Mouse (Mus musculus) neural tube, embryonic 14.5 days (tissue): ENCODE measurements around the gene Cfap73. TPM values are rescaled to one million over a fixed set of nuclear protein-coding genes. Genes with fewer than 3 reads are reported as not detected.

Source experiments
- ATAC-seq: fragments of 200-750 bp; cut with Nextera tagmentation; 2 replicates; pipeline ENCODE4 v1.8.0; 2017; ENCODE audit warnings: low read depth, mild to moderate bottlenecking, moderate TSS enrichment, moderate library complexity
- H3K27ac ChIP-seq: fragments of 300-500 bp; sonication (generic); 2 replicates; pipeline ENCODE4 v1.5.1; 2014; ENCODE audit warnings: low read depth, mild to moderate bottlenecking, control low read depth, low read length, moderate library complexity, mixed read lengths
- H3K27me3 ChIP-seq: fragments of 300-500 bp; sonication (generic); 2 replicates; pipeline ENCODE4 v1.6.1; 2014; ENCODE audit warnings: low read length; ENCODE audit not compliant: control insufficient read depth, insufficient read depth
- H3K36me3 ChIP-seq: fragments of 300-500 bp; sonication (generic); 2 replicates; pipeline ENCODE4 v1.6.1; 2014; ENCODE audit warnings: low read length, mixed read lengths; ENCODE audit not compliant: control insufficient read depth, insufficient read depth
- H3K4me1 ChIP-seq: fragments of 300-500 bp; sonication (generic); 2 replicates; pipeline ENCODE4 v1.6.1; 2014; ENCODE audit warnings: low read length; ENCODE audit not compliant: control insufficient read depth, insufficient read depth
- H3K4me2 ChIP-seq: fragments of 300-500 bp; sonication (generic); 2 replicates; pipeline ENCODE4 v1.6.1; 2014; ENCODE audit warnings: mild to moderate bottlenecking, low read depth, low read length, control low read depth
- H3K4me3 ChIP-seq: fragments of 300-500 bp; sonication (generic); 2 replicates; pipeline ENCODE4 v1.5.1; 2014; ENCODE audit warnings: low read depth, low read length, control low read depth, mixed read lengths
- H3K9ac ChIP-seq: fragments of 300-500 bp; sonication (generic); replicated peaks from 2 replicates; pipeline ENCODE4 v1.6.1; 2014; ENCODE audit warnings: low read depth, mild to moderate bottlenecking, control low read depth, low read length, mixed read lengths
- H3K9me3 ChIP-seq: fragments of 300-500 bp; sonication (generic); 2 replicates; pipeline ENCODE4 v1.6.1; 2016; ENCODE audit warnings: low read length; ENCODE audit not compliant: control insufficient read depth
- WGBS: fragments of 180-500 bp; shearing (Covaris S2); extraction: QIAGEN DNeasy Blood & Tissue Kit; methylation state at CpG from one replicate; pipeline ENCODE4 v1.1.7; 2014; 5-methylcytosine and 5-hydroxymethylcytosine counted together
- polyA plus RNA-seq: library from polyadenylated mRNA; unstranded; fragments of >200 nt; fragmentation: Nextera tagmentation; extraction: Ambion mirVana; gene quantifications from 2 replicates; pipeline ENCODE4 v1.2.1, GENCODE M21; 2014

Cfap73 gene
- polyA plus RNA-seq, 1 experiment from 2014 or later, result 0.46 TPM

DNA sequence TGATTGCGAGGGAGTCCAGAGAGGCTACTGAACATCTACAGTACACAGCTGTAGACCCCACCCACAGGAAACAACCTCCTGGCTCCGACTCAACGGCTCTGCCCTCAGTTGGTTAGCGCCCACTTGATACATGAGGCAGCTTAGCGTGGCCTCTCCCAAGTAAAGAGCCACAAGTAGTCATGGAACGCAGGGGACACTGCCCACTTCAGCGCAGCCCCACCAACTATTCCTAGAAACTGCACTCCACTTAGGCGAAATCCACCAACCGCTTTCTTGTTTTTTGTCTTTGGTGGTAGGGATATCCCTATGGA, 46.5 kb downstream of the Cfap73 start:
- Histone ChIP-seq H3K27me3 (no peaks in the 10 kb centered on the region), H3K27ac (peak overlapping the region; percentile 45), H3K36me3 (peaks cover 3% of the 10 kb centered on the region; the same call in 1 of the 2 replicates), H3K4me1 (peaks cover 16% of the 10 kb centered on the region), H3K4me2 (peak overlapping the region; percentile 97), H3K4me3 (peak overlapping the region; percentile 57), H3K9ac (peak overlapping the region; percentile 82), H3K9me3 (no peaks in the 10 kb centered on the region)
- no peak for ATAC-seq
- 34% methylated on average over 9 of the region's 9 CpGs for WGBS

DNA sequence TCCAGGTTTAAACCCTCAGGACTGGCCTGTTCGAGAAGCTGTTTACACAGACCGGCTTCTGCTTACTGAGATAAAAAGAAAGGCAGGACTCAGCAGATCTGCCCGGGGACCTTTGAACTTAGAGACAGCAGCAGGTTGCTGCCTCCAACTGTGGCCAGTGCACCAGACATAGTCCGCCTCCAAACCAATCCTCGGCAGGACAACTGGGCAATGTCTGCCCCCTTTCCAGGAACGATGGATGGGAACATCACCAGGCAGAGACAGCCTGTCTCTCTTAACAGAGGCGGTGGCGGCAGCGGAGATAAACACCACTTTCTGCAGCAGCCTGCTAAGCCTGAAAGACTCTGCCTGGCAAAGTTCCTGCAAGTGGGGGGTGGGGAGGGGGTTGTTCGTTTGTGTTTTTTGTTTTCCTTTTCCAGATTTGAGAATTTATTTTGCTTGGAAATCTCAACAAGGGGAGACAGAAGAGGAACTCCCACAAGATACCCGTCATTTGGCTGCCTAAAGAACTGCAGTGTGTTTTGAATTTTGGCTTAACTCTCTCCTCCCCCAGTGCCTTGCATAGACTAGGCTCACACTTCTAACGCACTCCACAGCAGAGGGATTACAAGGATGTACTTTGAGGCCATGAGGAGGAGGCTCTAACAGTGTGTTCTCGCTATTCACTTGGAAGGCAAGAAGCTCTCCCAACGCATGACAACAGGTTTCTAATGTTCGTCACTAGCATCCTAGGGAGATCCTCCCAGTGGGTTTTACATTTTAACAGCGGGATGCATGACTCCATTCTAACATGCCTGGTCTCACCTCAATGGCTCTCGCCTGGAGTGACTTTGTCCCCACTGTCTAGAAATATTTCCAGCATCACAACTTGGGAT, 47.1 kb downstream of the Cfap73 start:
- H3K27me3 ChIP-seq, result no peaks in the 10 kb centered on the region
- peak overlapping the region; percentile 57 for H3K4me3 ChIP-seq
- H3K9ac ChIP-seq, result peak overlapping the region; percentile 82; the same call in 1 of the 2 replicates
- peaks cover 16% of the 10 kb centered on the region for H3K4me1 ChIP-seq
- WGBS, result 17% methylated on average over 17 of the region's 17 CpGs
- peak overlapping the region; percentile 97 for H3K4me2 ChIP-seq
- H3K9me3 ChIP-seq, result no peaks in the 10 kb centered on the region
- H3K27ac ChIP-seq, result peak overlapping the region; percentile 45
- ATAC-seq, result no peak
- H3K36me3 ChIP-seq, result peaks cover 3% of the 10 kb centered on the region; the same call in 1 of the 2 replicates

DNA sequence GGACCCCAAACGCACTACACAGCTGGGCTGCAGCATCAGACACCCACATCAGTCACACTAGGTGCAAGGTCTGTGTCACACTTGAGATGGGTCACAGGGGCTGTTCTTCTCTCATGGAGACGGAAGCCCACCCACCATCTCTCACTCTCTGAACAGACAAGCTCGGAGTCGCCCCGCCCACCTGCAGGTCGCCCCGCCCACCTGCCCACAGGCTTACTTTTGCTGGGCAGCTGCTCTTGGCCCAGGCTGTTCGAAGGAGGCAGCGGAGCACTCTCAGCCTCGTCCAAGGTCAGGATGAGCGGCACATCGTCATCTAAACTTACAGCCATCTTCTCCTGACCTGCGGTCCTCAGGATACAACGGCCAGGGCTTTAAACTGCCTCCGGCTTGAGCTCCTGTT, 49.1 kb downstream of the Cfap73 start:
- no peak for ATAC-seq
- no peak overlapping the region for H3K4me3 ChIP-seq
- WGBS, result 35% methylated on average over 15 of the region's 15 CpGs
- peaks cover 3% of the 10 kb centered on the region; the same call in 1 of the 2 replicates for H3K36me3 ChIP-seq
- peak overlapping the region; percentile 11; the same call in 1 of the 2 replicates for H3K4me2 ChIP-seq
- H3K27me3 ChIP-seq, result no peaks in the 10 kb centered on the region
- H3K27ac ChIP-seq, result no peak overlapping the region
- H3K9me3 ChIP-seq, result no peaks in the 10 kb centered on the region
- no peak overlapping the region for H3K9ac ChIP-seq
- peaks cover 20% of the 10 kb centered on the region for H3K4me1 ChIP-seq

DNA sequence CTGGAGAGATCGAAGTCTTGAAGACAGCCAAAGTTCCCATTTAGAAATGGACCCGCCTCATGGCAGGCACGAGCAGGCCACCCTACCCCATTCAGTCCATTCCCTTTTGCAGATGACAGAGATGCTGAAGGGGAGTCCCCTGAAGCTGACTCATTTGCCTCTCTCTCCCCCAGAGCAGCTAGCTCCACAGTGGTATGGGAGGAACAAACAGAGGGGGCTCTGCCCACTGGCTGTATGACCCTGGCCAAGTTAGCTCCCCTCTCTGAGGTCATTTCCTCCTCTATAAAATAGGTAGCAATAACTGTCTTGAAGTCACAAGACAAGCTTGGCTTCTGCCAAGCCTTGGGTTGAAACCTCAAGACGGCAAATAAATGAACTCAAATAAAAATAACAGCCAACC, 50.5 kb downstream of the Cfap73 start:
- Histone ChIP-seq H3K36me3 (peaks cover 3% of the 10 kb centered on the region; the same call in 1 of the 2 replicates), H3K4me1 (peaks cover 30% of the 10 kb centered on the region), H3K4me2 (no peak overlapping the region), H3K9me3 (no peaks in the 10 kb centered on the region), H3K4me3 (no peak overlapping the region), H3K27me3 (no peaks in the 10 kb centered on the region), H3K27ac (no peak overlapping the region), H3K9ac (no peak overlapping the region)
- WGBS, result 92% methylated on average over 4 of the region's 4 CpGs
- ATAC-seq, result no peak

DNA sequence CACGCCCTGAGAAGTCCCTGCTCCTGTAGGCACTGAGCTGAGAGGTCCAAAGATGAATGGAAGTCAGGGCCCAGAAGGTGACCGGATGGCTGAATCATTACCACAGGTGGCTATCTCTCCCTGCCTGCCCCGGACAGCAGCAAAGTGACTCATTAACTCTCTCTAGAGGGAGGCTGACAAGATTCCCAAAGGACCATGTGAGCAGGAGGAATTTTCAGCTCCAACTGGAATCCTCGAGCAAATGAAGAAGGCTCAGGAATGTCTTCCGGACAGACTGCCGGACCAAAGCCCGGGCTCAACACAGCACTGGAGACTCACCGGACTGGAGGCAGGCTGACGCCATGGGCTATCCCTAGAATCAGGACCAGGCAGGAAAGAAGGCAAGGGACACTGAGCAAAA, 52.0 kb downstream of the Cfap73 start:
- Histone ChIP-seq H3K4me1 (peaks cover 29% of the 10 kb centered on the region), H3K27ac (no peak overlapping the region), H3K4me3 (no peak overlapping the region), H3K9me3 (no peaks in the 10 kb centered on the region), H3K27me3 (no peaks in the 10 kb centered on the region), H3K9ac (no peak overlapping the region), H3K36me3 (peaks cover 3% of the 10 kb centered on the region; the same call in 1 of the 2 replicates), H3K4me2 (no peak overlapping the region)
- whole genome bisulfite sequencing, result 87% methylated on average over 9 of the region's 9 CpGs
- no peak for ATAC-seq

DNA sequence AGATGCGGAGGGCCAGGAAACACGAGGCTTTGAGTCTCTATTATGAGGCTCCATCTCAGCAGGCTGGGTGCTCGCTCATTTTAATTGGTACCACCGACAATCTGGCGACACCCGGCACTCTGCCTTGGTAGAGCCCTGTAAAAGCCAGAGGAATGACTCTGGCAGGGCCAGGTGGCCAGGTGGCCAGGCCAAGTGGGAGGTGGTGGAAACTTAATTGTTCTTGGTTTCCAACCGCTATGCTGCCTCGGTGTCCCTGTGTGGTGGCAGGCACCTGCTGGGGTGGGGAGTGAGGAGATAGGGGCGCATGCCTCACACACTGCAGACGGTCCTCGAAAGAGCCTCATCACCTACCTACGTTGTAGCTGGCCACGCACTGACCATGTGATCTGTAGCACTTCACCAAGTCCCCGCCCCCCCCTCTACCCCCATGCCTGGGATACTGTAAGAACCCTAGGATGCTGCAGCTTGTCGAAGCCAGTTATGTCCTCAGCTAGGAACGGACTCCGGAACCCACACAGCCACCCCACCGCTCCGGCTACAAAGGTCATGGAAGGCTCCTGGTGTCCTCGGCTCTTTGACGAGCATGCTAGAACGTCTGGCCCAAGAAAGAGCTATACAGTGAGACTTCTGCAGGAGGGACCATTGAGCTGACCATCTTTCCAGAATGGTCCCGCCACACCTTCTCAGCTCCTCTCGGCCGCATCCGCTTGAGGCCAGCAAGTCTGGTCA, 54.0 kb downstream of the Cfap73 start:
- 0 out of 2 replicates have a peak overlapping the region, but pooled peaks have one; percentile 17 for H3K9ac ChIP-seq
- no peak; the same call in 1 of the 2 replicates for ATAC-seq

DNA sequence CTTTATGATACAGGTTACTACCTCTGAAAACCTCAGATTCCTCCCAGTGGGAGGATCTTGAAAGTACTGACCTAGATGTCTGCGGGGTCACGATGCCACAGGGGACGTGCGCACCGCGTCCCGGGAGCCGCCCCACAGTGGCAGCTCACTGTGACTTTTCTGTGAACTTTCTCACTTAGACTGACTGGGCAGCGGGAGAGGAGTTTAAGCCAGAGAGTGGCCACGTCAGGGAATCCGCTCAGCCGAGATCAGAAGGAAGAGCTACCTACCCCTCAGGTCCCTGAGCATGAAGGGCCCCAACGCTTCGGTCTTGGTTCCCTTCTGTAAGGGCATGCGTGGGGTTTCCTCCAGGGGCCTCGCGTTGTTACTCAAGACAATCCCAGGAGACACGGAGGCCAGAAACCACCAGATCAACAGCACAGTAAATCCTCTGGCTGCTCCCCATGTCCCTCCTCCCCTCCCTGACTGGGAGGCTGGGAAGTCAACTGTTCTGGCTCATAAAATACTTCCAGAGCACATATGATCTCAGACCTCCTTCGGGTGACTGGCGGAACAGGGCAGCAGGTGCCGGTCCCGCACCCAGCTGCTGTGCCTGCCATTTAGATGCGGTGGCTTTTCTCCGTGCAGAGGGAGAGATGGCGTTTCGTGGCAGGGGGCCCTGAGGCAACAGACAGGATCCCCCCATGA, 54.7 kb downstream of the Cfap73 start:
- 0 out of 2 replicates have a peak overlapping the region, but pooled peaks have one; percentile 17 for H3K9ac ChIP-seq
- ATAC-seq, result peak; percentile 64
- peaks cover 3% of the 10 kb centered on the region; the same call in 1 of the 2 replicates for H3K36me3 ChIP-seq
- peak overlapping the region; percentile 17 for H3K4me2 ChIP-seq
- no peaks in the 10 kb centered on the region for H3K9me3 ChIP-seq
- H3K4me1 ChIP-seq, result peaks cover 29% of the 10 kb centered on the region
- WGBS, result 34% methylated on average over 26 of the region's 26 CpGs
- H3K27ac ChIP-seq, result peak overlapping the region; percentile 52
- H3K27me3 ChIP-seq, result no peaks in the 10 kb centered on the region
- H3K4me3 ChIP-seq, result no peak overlapping the region

More for the DNA sequence above, 54.0 kb downstream of the Cfap73 start:
- Histone ChIP-seq H3K9me3 (no peaks in the 10 kb centered on the region), H3K36me3 (peaks cover 3% of the 10 kb centered on the region; the same call in 1 of the 2 replicates), H3K27ac (peak overlapping the region; percentile 52), H3K4me1 (peaks cover 29% of the 10 kb centered on the region), H3K4me2 (peak overlapping the region; percentile 17), H3K4me3 (no peak overlapping the region), H3K27me3 (no peaks in the 10 kb centered on the region)
- WGBS, result 63% methylated on average over 26 of the region's 26 CpGs

DNA sequence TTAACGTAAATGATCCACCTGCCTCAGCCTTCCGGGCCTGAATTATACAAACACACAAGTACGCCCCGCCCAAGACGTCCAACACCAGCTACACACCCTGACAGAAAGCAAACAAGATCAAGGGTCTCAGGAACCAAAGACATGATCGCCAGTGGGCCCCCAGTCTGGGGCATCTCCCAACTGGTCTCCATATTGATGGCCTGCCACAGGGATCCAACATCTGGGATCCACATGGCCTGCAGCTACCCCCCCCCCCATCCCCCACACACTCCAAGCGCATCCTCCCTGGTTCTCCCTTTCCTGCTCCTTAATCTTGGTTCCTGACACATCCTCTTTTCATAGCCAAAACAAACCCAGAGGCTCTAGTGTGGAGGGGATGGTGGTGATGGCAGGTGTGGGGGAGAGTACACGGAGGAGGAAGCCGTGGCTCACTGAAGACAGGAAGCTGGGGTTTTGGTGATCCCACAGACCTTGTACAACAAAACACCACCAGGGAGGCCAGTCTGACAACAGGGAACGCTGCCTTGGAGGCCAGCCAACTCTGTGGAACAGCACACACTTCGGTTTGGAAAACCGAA, 55.4 kb downstream of the Cfap73 start:
- 47% methylated on average over 12 of the region's 12 CpGs for WGBS
- H3K4me3 ChIP-seq, result no peak overlapping the region
- peaks cover 29% of the 10 kb centered on the region for H3K4me1 ChIP-seq
- peak overlapping the region; percentile 52 for H3K27ac ChIP-seq
- no peak for ATAC-seq
- no peak overlapping the region for H3K9ac ChIP-seq
- H3K9me3 ChIP-seq, result no peaks in the 10 kb centered on the region
- no peak overlapping the region for H3K4me2 ChIP-seq
- no peaks in the 10 kb centered on the region for H3K27me3 ChIP-seq
- H3K36me3 ChIP-seq, result peaks cover 2% of the 10 kb centered on the region; the same call in 1 of the 2 replicates
